ENCODE assay signal across 9 mouse cellular contexts in genomic region chr11:98296277-98296676, GRCm38 (mm10). TPM values are rescaled to one million over a fixed set of nuclear protein-coding genes. Genes with fewer than 3 reads are reported as not detected.
DNase-seq lines count a peak whose midpoint lies in the region; ATAC-seq lines count a peak whose summit lies in the region.
"Had no signal": no experiment of that assay in that cellular context is flagged by ENCODE, and none has a peak within 500 bp of the region (broad histone marks: within the 10 kb centered on the region; RNA-seq: fewer than 3 reads in every experiment).

No protein-coding gene starts in this region.

- peak; percentile 63 for ATAC-seq in megakaryocyte progenitor cell, adult 5-6 weeks (replicated peaks; ENCODE audit: poor library complexity)
- ATAC-seq in activated CD4-positive, CD25-positive, alpha-beta regulatory T cell, adult 4 months, result no peak

- peak; percentile 59 for DNase-seq in cerebellum, adult 9-11 months
- no peak for DNase-seq in cerebellum, postnatal 4 days (ENCODE audit: low spot score in 2 of 2)
- peak; percentile 41 to 43 for DNase-seq in B cell, adult 2 months
- DNase-seq in embryo, embryonic 10 days (ENCODE audit: low spot score), result peak; percentile 81
- peak; percentile 38 for DNase-seq in induced T-regulatory cell, adult 2 months (ENCODE audit: low read depth)
- DNase-seq in thymus, postnatal 4 days, result peak; percentile 57

RNA-seq across cellular contexts. Expression of gene Neurod2, which starts 33.2 kb away (rescaled TPM):
- total RNA-seq in megakaryocyte progenitor cell, adult 5-6 weeks (2015), result not detected in 2 replicates
- not detected in 2 replicates for total RNA-seq in megakaryocyte progenitor cell, adult 5-6 weeks (2017)
- polyA plus RNA-seq in activated CD4-positive, CD25-positive, alpha-beta regulatory T cell, adult 4 months (2017; shearing (Covaris generic)), result not detected
- polyA plus RNA-seq: heart, embryonic 16.5 days had no signal

RNA-seq across cellular contexts. Expression of gene Ppp1r1b, which starts 51.9 kb away (rescaled TPM):
- total RNA-seq in megakaryocyte progenitor cell, adult 5-6 weeks (2015), result not detected in 2 replicates
- total RNA-seq in megakaryocyte progenitor cell, adult 5-6 weeks (2017), result not detected in 2 replicates
- polyA plus RNA-seq in activated CD4-positive, CD25-positive, alpha-beta regulatory T cell, adult 4 months (2017; shearing (Covaris generic)), result not detected

Comparison
In these comparisons a context has a peak if more than half of its experiments do, and no peak if none do; other contexts are left out.
1. DNase-seq: peak in cerebellum, adult 9-11 months (single experiment), B cell, adult 2 months (2 of 2), embryo, embryonic 10 days (single experiment), induced T-regulatory cell, adult 2 months (single experiment) and thymus, postnatal 4 days (single experiment); none in cerebellum, postnatal 4 days (0 of 2).